Mouse (Mus musculus): ENCODE data around the gene Cotl1.

DNA sequence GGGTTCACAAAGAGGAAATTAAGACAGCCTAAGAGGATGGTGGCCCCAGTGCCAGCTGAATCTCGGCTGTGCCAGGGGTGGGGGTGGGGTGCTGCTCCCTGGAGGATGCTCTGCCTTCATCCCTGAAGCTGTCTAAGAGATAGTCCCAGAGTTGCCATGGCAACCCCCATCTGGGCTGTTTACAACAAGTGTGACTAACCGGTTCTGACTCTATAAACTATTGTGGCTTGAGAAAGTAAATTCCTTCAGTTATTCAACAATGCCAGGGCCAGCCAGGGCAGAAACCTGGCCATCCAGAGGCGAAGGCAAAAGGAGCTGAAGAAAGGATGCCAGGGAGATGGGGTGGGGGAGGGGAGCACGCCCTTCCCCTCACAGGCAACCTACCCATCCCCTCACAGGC lies 39.2 kb downstream of the Cotl1 start:
- TF ChIP-seq CTCF (IDR thresholded peaks at IDR 0.05; ENCODE audit: borderline replicate concordance, insufficient read depth, low read depth, low read length), result no peak
- no peak for TF ChIP-seq POLR2A (IDR thresholded peaks at IDR 0.05; ENCODE audit: borderline replicate concordance, insufficient read depth, low read length)

All from cerebellum, adult 2 months (tissue).